Mouse (Mus musculus) adrenal gland, postnatal 4 days (tissue): ENCODE data around the gene Commd4. TPM values are rescaled to one million over a fixed set of nuclear protein-coding genes. Genes with fewer than 3 reads are reported as not detected.
A peak's percentile ranks its signal among the peaks of the same experiment; 100 is the strongest.

Experiments used
- DNase-seq, 2 experiments: peaks; one replicate each; pipeline ENCODE4 v3.0.0; 2021 to 2022; ENCODE audit warnings: low spot score in 2 of 2, mixed read lengths in 2 of 2
- total RNA-seq, 2 experiments: library from RNA; stranded (reverse); gene quantifications; 2 replicates each; pipeline ENCODE4 v1.2.3; 2021

The Commd4 gene
- total RNA-seq, 2 experiments from 2014 or later: 65.7 to 78.2 TPM

- no peak for DNase-seq
These were observed 13.3 kb downstream of the Commd4 start for GRCm38 (mm10) chr9:57144830-57145229.

- no peak for DNase-seq
These were observed 14.9 kb downstream of the Commd4 start for GRCm38 (mm10) chr9:57143212-57143611.

GRCm38 (mm10) chr9:57141417-57142353 lies 16.4 kb downstream of the Commd4 start:
- DNase-seq: no peak

- DNase-seq: no peak
These were observed 18.6 kb downstream of the Commd4 start for GRCm38 (mm10) chr9:57139571-57139970.

GRCm38 (mm10) chr9:57139110-57139509 lies 19.0 kb downstream of the Commd4 start:
- DNase-seq: no peak

- no peak for DNase-seq
These were observed 19.6 kb downstream of the Commd4 start for GRCm38 (mm10) chr9:57138507-57138906.

GRCm38 (mm10) chr9:57137777-57138176 lies 20.4 kb downstream of the Commd4 start:
- DNase-seq: no peak

GRCm38 (mm10) chr9:57137246-57137645 lies 20.9 kb downstream of the Commd4 start:
- no peak for DNase-seq

- DNase-seq: peak; percentile 76 to 85
These were observed 27.3 kb downstream of the Commd4 start, which contains the start of gene Man2c1 for GRCm38 (mm10) chr9:57130577-57131433. Gene Man2c1, plus strand, starts transcription at chr9:57130690.

- DNase-seq: no peak
These were observed 28.5 kb downstream of the Commd4 start for GRCm38 (mm10) chr9:57129641-57130040.

- DNase-seq: no peak
These were observed 40.8 kb downstream of the Commd4 start for GRCm38 (mm10) chr9:57117261-57117755.

Other genes starting within 250 kb of the Commd4 start
- gene Snx33, start 230.0 kb downstream of the Commd4 start, total RNA-seq: 10 to 100 TPM; 28.4 to 30.7 TPM
- gene Imp3, start 220.9 kb downstream of the Commd4 start, total RNA-seq: 10 to 100 TPM; 87.2 to 87.5 TPM
- gene Snupn, start 207.5 kb downstream of the Commd4 start, total RNA-seq: 10 to 100 TPM; 13.3 to 14.2 TPM
- 10 to 100 TPM; 60.1 to 62.0 TPM for gene Ptpn9, start 163.4 kb downstream of the Commd4 start, total RNA-seq
- gene Sin3a, start 86.3 kb downstream of the Commd4 start, total RNA-seq: 10 to 100 TPM; 58.0 to 64.5 TPM
- gene Man2c1, start 27.6 kb downstream of the Commd4 start, total RNA-seq: 100 to 1,000 TPM; 172 to 175 TPM
- gene Neil1, start 10.0 kb downstream of the Commd4 start, total RNA-seq: 10 to 100 TPM; 10.8 to 11.1 TPM
- not detected for gene Trcg1, start 78.2 kb upstream of the Commd4 start, total RNA-seq
- gene 1700017B05Rik, start 104.3 kb upstream of the Commd4 start, total RNA-seq: 10 to 100 TPM; 73.3 to 79.1 TPM